Mouse (Mus musculus) myocyte (in vitro differentiated cells): ENCODE data around the gene Sumo2. TPM values are rescaled to one million over a fixed set of nuclear protein-coding genes. Genes with fewer than 3 reads are reported as not detected.

ENCODE experiments used
- H3K27me3 ChIP-seq: one replicate; pipeline ENCODE4 v1.6.1; 2011; ENCODE audit not compliant: control insufficient read depth, insufficient read depth, insufficient read length
- H3K36me3 ChIP-seq: one replicate; pipeline ENCODE4 v1.6.1; 2011; ENCODE audit not compliant: control insufficient read depth, insufficient read depth
- H3K4me2 ChIP-seq: one replicate; pipeline ENCODE4 v1.6.1; 2011; ENCODE audit warnings: low read depth, control low read depth
- H3K4me3 ChIP-seq: one replicate; pipeline ENCODE4 v1.5.1; 2011; ENCODE audit warnings: mild to moderate bottlenecking, control low read depth, moderate library complexity
- H3K79me2 ChIP-seq: one replicate; pipeline ENCODE4 v1.6.1; 2011; ENCODE audit not compliant: control insufficient read depth, insufficient read depth
- H3ac ChIP-seq: one replicate; pipeline ENCODE4 v1.6.1; 2011; ENCODE audit not compliant: control insufficient read depth, insufficient read length
- CEBPB ChIP-seq: IDR thresholded peaks from 2 replicates; pipeline ENCODE4 v1.6.1; 2011; ENCODE audit warnings: mild to moderate bottlenecking, moderate library complexity; ENCODE audit not compliant: poor library complexity, insufficient read depth, severe bottlenecking
- E2F4 ChIP-seq: IDR thresholded peaks from one replicate; pipeline ENCODE4 v1.6.1; 2011; ENCODE audit warnings: mild to moderate bottlenecking, control low read depth, moderate library complexity; ENCODE audit not compliant: insufficient read depth
- MAX ChIP-seq: IDR thresholded peaks from one replicate; pipeline ENCODE4 v1.6.1; 2011; ENCODE audit warnings: low read depth, mild to moderate bottlenecking, control low read depth
- MYOD1 ChIP-seq, 3 experiments: IDR thresholded peaks; one replicate each; pipeline ENCODE4 v1.6.1; 2011; ENCODE audit warnings: control low read depth in 2 of 3, low read depth in 2 of 3, mild to moderate bottlenecking in 2 of 3, moderate library complexity in 1 of 3; ENCODE audit not compliant: insufficient read length in 2 of 3, control insufficient read depth in 1 of 3
- MYOG ChIP-seq, 3 experiments: IDR thresholded peaks; one replicate each; pipeline ENCODE4 v1.6.1; 2011; ENCODE audit warnings: control low read depth in 2 of 3, low read depth in 2 of 3, mild to moderate bottlenecking in 2 of 3; ENCODE audit not compliant: insufficient read length in 2 of 3, control insufficient read depth in 1 of 3, insufficient read depth in 1 of 3
- POLR2A ChIP-seq: IDR thresholded peaks from one replicate; pipeline ENCODE4 v1.6.1; 2011; ENCODE audit warnings: low read depth, mild to moderate bottlenecking, control low read depth, moderate library complexity; ENCODE audit not compliant: insufficient read length
- POLR2AphosphoS2 ChIP-seq: IDR thresholded peaks from one replicate; pipeline ENCODE4 v1.6.1; 2011; ENCODE audit warnings: low read depth, control low read depth; ENCODE audit not compliant: insufficient read length
- REST ChIP-seq: IDR thresholded peaks from one replicate; pipeline ENCODE4 v1.6.1; 2011; ENCODE audit warnings: mild to moderate bottlenecking, control low read depth, moderate library complexity; ENCODE audit not compliant: insufficient read depth, insufficient read length
- SRF ChIP-seq: IDR thresholded peaks from one replicate; pipeline ENCODE4 v1.6.1; 2011; ENCODE audit warnings: low read depth; ENCODE audit not compliant: control insufficient read depth, insufficient read length
- TCF12 ChIP-seq: IDR thresholded peaks from one replicate; pipeline ENCODE4 v1.6.1; 2011; ENCODE audit warnings: mild to moderate bottlenecking, control low read depth; ENCODE audit not compliant: poor library complexity, insufficient read depth, severe bottlenecking
- TCF3 ChIP-seq: IDR thresholded peaks from one replicate; pipeline ENCODE4 v1.6.1; 2011; ENCODE audit warnings: low read depth, control low read depth; ENCODE audit not compliant: insufficient read length
- USF1 ChIP-seq: IDR thresholded peaks from one replicate; pipeline ENCODE4 v1.6.1; 2011; ENCODE audit warnings: low read depth, mild to moderate bottlenecking, control low read depth, moderate library complexity
- polyA plus RNA-seq: library from polyadenylated mRNA; unstranded; fragments of >200 nt; fragmentation: generic; extraction: Trizol; gene quantifications from one replicate; pipeline ENCODE4 v1.2.1, GENCODE M21; 2012; ENCODE audit warnings: missing spikeins

The Sumo2 gene
- polyA plus RNA-seq, 1 experiment = 176 TPM

GRCm38 (mm10) chr11:115491356-115492083 is 44.6 kb downstream of the Sumo2 start, which contains the start of gene Nt5c:
Gene Nt5c (minus strand): TSS chr11:115491862.
- Histone ChIP-seq H3K4me2 (peak within 1 kb of the TSS; percentile 100), H3ac (peak within 1 kb of the TSS; percentile 14), H3K36me3 (peaks cover 6% of the 10 kb centered on the region), H3K27me3 (no peaks in the 10 kb centered on the region), H3K79me2 (no peaks in the 10 kb centered on the region), H3K4me3 (peak within 1 kb of the TSS; percentile 79)
- TF ChIP-seq CEBPB = no peak
- no peak for TF ChIP-seq REST
- TF ChIP-seq POLR2AphosphoS2 = peak; percentile 87
- peak; percentile 90 for TF ChIP-seq POLR2A
- TF ChIP-seq MYOG (IDR thresholded peaks at IDR 0.05; ENCODE audit: control insufficient read depth in 1 of 3, insufficient read depth in 1 of 3, insufficient read length in 2 of 3, low read depth in 2 of 3) = peak in 1 of 3 experiments; percentile 42

GRCm38 (mm10) chr11:115490441-115491355 is 45.4 kb downstream of the Sumo2 start:
- Histone ChIP-seq H3K79me2 (no peaks in the 10 kb centered on the region), H3K4me3 (peak overlapping the region; percentile 79), H3K36me3 (peaks cover 6% of the 10 kb centered on the region), H3ac (peak overlapping the region; percentile 14), H3K4me2 (peak overlapping the region; percentile 100), H3K27me3 (no peaks in the 10 kb centered on the region)
- TF ChIP-seq REST (no peak), CEBPB (no peak), SRF (no peak), TCF3 (no peak), MYOG (IDR thresholded peaks at IDR 0.05; ENCODE audit: control insufficient read depth in 1 of 3, insufficient read depth in 1 of 3, insufficient read length in 2 of 3, low read depth in 2 of 3) (no peak), USF1 (no peak), MAX (no peak), MYOD1 (IDR thresholded peaks at IDR 0.05; ENCODE audit: control insufficient read depth in 1 of 3, insufficient read length in 2 of 3, low read depth in 2 of 3) (no peak), E2F4 (no peak), POLR2A (no peak), POLR2AphosphoS2 (no peak), TCF12 (no peak)

- Histone ChIP-seq H3K4me2 (no peak overlapping the region), H3K36me3 (peaks cover 6% of the 10 kb centered on the region), H3K27me3 (no peaks in the 10 kb centered on the region), H3K79me2 (no peaks in the 10 kb centered on the region), H3K4me3 (no peak overlapping the region), H3ac (no peak overlapping the region)
- TF ChIP-seq MYOG (IDR thresholded peaks at IDR 0.05; ENCODE audit: control insufficient read depth in 1 of 3, insufficient read depth in 1 of 3, insufficient read length in 2 of 3, low read depth in 2 of 3) = no peak
- no peak for TF ChIP-seq TCF3
- TF ChIP-seq POLR2AphosphoS2 = no peak
- TF ChIP-seq CEBPB = no peak
- no peak for TF ChIP-seq SRF
- no peak for TF ChIP-seq POLR2A
- TF ChIP-seq REST = no peak
- no peak for TF ChIP-seq E2F4
- TF ChIP-seq MYOD1 (IDR thresholded peaks at IDR 0.05; ENCODE audit: control insufficient read depth in 1 of 3, insufficient read length in 2 of 3, low read depth in 2 of 3) = no peak
- TF ChIP-seq MAX = no peak
- no peak for TF ChIP-seq USF1
- TF ChIP-seq TCF12 = no peak
These were observed 47.4 kb downstream of the Sumo2 start for GRCm38 (mm10) chr11:115488551-115489104.

DNA sequence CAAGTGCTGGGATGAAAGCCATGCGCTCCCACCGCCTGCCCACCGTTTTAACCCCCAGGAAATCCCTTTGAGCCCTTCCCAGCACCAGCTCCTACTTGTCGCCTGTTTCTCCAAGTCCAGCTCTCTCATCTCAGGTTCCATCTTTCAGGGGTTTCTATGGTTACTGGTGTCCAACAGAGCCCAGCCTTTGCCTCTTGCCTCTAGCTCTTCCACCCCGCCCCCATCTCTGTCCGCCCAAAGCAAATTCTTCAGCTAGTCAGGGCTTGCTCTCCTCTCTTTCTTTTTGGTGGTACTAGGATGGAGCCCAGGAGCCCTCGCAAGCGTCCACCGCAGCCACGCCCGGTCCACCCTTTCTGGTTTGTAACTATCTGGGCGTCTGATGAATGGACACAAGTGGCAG is 50.9 kb downstream of the Sumo2 start:
- peaks cover 7% of the 10 kb centered on the region for H3K36me3 ChIP-seq
- no peak overlapping the region for H3K4me2 ChIP-seq
- H3K27me3 ChIP-seq = no peaks in the 10 kb centered on the region
- no peak overlapping the region for H3ac ChIP-seq
- H3K79me2 ChIP-seq = no peaks in the 10 kb centered on the region
- no peak overlapping the region for H3K4me3 ChIP-seq
- TF ChIP-seq REST = no peak
- no peak for TF ChIP-seq MYOD1 (IDR thresholded peaks at IDR 0.05; ENCODE audit: control insufficient read depth in 1 of 3, insufficient read length in 2 of 3, low read depth in 2 of 3)
- no peak for TF ChIP-seq SRF
- TF ChIP-seq POLR2A = no peak
- TF ChIP-seq MAX = no peak
- no peak for TF ChIP-seq TCF12
- no peak for TF ChIP-seq CEBPB
- TF ChIP-seq TCF3 = no peak
- no peak for TF ChIP-seq POLR2AphosphoS2
